Mouse (Mus musculus): Measurements from ENCODE around the gene Ccdc146.

The Ccdc146 gene

DNA sequence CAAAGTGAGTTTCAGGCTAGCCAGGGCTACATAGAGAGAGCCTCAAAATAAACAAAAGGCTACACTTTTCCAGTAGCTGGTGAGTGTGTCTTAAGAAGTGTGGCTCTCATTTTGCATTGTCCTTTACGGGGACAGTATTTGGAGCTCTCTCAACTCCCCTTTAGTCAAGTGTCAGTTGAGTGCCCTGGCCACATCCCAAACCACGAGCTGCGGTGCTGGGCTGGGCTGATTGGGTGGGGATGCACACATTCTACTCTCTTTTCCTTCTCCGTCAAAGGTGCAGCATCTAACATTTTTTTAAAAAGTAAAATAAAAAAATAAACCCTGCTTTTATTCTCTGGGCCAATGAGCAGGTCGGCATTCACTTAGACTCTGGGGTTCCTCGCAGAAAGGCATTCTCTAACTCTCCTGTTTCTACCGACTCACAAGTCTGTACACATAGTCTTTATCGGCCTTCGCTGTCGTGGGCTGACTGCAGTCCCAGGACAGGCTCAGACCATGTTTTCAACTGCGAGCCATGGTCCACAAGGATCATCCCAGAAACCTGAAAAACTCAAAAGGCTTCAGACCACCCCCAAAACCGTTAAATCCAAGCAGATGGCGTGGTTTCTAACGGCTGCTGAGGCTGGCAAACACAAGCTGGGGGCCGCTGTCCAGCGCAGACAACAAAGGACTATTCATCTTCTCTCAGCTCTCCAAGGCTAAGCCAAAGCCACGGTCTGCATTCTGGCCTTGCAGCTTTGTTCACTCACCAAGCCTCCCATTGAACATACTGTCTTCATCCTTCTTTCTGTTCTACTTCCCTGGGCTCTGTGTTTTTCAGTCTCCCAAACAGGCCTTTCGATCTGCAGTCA, 161.0 kb downstream of the Ccdc146 start:
- DNase-seq (ENCODE audit: low spot score): no peak

DNA sequence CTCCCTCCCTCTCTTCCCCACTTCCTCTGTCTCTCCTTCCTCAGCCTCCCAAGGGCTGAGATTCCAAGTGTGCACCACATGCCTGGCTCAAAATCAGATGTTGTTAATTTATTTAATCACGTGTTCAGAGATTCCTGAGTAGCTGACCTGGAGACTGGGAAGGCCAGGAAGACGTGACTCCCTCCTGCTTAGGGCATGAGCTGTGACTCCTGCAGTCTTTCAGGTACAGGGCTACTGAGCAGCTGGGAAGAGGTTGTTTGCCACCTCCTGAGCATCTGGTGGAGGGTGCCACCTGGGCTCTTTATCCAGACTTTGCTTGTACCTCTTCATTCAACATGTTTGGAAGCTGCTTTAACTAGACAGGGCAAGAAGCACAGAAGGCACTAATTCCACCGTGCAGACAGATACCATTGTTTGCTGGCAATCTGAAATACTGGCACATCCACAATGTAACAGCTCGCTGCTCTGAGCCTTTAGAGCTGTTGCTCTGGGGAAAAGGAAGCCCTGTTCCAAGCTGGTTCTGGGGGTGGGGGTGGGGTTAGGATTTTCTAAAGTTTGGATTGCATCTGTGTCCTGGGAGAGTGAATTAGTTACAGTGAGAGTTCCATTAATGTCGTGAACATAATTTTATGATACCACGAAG, 163.2 kb downstream of the Ccdc146 start:
- no peak for DNase-seq (ENCODE audit: low spot score)

DNA sequence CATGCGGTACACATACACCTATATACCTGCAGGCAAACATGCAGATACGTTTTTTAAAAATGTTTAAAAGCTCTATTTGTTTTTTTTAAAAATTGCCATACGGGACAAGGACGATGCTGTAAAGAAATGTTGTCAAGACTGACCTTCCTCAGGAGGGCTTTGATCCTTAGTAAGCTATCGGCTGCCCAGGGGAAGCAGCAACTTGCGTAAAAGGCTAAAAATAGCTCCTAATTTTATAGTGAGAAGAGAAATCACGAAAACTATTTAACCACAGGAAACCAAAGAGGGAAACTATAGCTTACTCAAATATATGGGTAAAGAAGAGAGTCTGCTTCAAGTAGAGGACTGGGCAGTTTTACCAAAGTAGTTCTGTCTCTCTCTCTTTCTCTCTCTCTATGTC, 163.7 kb downstream of the Ccdc146 start:
- DNase-seq (ENCODE audit: low spot score): no peak

DNA sequence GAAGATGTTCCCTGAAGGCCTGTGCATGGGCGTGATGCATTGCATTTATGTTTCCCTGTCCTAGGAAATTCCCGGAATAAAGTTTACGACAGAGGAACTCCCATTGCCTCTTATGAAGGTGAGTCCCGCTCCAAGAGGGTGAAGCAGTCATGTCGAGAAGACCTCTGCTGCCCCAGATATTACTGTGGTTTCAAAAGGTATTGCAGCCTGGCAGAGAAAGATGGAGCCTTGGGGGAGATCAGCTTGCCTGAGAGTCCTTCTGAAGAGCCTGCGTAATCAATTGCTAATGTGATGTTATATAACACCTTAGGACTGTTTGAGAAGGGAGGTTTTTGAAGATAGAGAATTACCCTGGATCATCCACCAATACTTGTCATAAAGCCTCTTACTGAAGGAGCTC, 166.7 kb downstream of the Ccdc146 start:
- DNase-seq (ENCODE audit: low spot score): no peak

DNA sequence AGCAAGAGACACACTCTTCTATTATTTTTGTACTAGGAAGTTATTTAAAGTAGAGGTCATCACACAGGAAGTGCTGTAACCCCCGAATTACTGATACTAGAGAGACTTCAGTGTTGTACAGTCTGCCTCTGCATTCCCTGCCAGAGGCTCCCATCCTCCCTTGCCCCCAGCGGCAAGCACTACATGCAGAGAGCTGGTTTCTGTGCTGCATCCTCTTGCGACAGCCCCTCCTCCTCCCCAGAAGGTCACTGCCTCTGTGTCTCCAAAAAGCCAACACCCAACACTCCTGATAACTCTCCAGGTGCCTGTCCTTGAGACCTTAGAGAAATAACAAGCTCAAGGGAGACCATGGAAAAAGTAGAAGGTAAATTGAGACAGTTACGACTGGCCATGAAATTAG, 167.4 kb downstream of the Ccdc146 start:
- no peak for DNase-seq (ENCODE audit: low spot score)

DNA sequence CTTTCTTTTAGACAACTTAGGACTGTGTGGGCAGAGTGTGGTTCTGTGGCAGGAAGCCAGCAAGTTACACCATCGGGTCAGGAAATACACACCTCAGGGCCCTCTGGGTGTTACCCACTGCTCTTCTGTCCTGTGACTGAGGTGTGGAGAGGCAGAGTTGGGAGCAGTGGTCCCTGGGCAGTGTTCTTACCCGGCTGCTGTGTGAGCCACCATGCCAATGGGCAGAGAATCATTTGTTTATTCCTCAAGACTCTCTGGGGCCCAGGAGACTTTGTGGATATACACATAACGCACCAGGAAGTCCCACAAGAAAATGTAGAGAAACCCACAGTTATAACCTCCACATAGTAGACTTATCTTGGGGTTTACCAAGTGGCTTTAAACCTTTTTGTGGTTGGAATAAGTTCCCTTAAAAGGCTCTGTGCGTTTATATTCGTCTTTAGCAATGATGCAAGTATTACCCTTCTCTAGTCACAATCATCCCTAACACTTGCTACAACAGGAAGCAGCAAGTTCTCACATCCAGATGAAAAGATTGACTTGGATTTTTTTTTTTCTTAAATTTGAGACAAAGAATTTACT, 168.8 kb downstream of the Ccdc146 start:
- DNase-seq (ENCODE audit: low spot score): no peak

DNA sequence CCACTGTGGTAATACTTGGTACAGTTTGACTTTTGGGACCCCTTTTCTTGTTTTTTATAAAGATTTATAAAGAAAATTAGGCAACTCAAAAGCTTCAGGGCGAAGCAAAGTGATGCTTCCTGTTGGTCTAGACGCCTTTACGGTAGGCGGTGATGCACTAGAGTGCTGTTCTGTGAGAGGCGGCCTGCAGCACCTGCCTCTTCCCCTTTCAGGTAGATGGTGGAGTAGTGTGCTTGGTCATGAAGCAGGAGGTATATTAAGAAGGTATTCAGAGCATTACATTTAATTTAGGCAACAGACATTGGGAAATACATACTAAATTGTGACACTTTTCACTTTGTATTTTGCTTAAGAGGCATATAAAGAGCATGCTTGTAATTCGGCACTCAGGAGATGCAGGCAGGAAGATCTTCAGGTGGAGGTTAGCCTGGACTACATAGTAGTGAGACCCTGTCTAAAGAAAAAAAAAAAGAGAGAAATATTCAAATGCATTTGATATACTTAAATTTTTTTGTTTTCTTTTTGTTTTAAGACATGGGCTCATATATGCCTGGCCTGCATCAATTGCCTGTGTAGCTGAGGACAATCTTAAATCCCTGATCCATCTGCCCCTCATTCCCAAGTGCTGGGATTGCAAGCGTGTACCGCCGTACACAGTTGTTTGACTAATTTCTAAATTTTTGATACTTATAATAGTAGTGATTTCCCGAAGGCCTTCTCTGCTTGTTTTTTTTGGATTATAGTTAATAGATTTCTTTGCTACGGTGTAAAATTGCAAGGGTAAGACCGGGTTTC, 169.5 kb downstream of the Ccdc146 start:
- DNase-seq (ENCODE audit: low spot score): no peak

DNA sequence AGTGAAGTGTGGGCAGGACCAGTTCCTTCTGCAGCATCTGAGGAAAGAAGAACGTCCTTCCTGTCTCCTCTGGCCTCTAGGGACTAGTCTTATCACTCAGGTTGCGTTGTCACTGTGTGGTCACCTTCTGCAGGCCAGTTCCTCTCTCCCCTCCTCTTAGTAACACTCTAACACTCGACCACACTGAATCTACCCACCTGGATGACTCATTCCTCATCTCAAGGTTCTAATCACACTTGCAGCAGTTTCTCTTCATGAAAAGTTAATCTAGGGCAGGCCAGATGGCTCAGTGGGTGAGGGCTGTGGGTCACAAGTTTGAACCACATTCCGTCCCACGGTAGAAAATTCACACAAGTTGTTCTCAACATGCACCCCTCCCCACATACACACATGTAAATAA, 175.6 kb downstream of the Ccdc146 start:
- no peak for DNase-seq (ENCODE audit: low spot score)

DNA sequence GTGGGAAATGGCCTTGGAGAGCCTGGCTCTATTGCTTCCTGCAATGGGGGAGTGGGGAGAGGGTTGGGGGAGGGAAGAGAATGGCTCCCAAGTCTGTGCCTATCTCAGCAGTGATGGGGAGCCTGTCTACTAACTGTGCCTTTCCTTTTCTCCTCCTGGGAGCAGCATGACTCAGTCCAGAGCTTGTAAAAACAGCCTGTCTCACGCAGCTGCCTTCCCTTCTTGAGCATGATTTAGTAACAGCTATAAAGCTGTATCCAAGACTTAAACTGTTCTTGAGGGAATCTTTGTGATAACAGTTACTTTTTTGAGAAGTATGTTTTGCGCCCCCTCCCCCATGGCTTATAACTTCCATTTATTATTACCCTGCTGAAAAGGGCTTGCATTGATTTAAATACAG, 176.6 kb downstream of the Ccdc146 start:
- DNase-seq (ENCODE audit: low spot score): no peak

DNA sequence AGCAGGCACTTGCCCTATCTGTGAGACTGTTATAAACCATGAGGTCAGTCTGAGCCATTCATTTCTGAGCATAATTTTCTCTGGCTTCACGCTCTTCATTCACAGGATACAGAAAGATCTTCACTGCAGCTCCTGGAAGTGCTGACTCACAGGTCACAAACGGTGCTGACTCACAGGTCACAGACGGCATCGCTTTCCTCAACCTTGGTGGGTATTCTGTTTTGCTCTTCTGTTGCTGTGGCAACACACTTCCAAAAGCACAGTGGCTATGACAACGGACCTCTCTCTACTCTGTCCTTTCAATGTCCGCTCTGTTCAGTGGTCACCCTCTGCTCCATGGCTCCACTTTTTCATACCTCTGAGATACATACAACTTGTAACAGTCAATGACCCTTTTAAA, 177.7 kb downstream of the Ccdc146 start:
- DNase-seq (ENCODE audit: low spot score): no peak

DNA sequence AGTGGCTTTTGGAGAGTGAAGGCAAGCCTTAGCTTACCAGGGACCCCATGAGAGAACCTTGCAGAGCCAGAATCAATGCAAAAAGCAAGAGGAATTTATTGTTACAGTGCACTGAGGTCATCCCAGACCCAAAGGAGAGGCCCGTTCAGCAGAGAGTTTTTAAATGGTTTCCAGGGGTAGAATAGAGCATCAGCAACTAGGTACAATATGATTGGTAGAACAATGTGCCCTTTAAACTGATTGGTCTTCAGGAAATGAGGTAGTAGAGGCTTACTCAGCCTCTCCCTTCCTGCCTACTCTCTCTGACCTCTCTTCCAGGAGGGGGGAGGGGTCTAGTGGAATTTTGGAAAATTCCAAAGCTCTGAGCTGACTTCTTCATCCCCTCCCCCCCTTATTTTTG, 179.2 kb downstream of the Ccdc146 start:
- DNase-seq (ENCODE audit: low spot score): no peak

DNA sequence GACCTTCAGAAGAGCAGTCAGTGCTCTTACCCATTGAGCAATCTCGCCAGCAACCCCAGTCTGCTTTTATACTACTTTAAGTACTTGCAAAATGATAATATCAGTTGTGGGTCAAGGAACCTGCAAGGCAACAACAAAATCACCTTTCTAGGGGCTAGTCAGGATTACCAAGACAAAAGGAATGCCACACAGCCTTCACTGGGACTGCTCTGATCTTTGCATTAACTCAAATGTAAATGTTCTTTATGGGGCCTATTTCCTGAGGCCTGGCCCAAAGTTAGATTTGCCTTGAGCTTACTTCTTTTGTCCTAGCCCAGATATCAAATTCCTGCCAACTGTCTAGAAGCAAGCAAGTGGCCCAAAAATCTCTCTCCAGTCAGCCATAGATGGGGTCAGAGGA, 179.9 kb downstream of the Ccdc146 start:
- DNase-seq (ENCODE audit: low spot score): no peak
